Comparison of ENCODE assay signal across 14 mouse cellular contexts in genomic region chr7:80119198-80119597, GRCm38 (mm10). TPM values are rescaled to one million over a fixed set of nuclear protein-coding genes. Genes with fewer than 3 reads are reported as not detected.
A peak's percentile ranks its signal among the peaks of the same experiment; 100 is the strongest.
DNase-seq lines count a peak whose midpoint lies in the region; ATAC-seq and TF ChIP-seq lines count a peak whose summit lies in the region.
"Had no signal": no experiment of that assay in that cellular context is flagged by ENCODE, and none has a peak within 500 bp of the region (broad histone marks: within the 10 kb centered on the region; RNA-seq: fewer than 3 reads in every experiment).

No protein-coding gene starts in this region.

- peak overlapping the region; percentile 27 for H3K4me2 ChIP-seq in heart, embryonic 12.5 days
- no peak overlapping the region for H3K4me2 ChIP-seq in stomach, postnatal 0 days (replicated peaks; ENCODE audit: low read depth)
- H3K4me2 ChIP-seq: embryonic facial prominence, embryonic 12.5 days had no signal

- H3K4me1 ChIP-seq in megakaryocyte, embryonic 14.5 days = peaks cover 83% of the 10 kb centered on the region
- H3K4me1 ChIP-seq in heart, embryonic 12.5 days (replicated peaks) = peaks cover 49% of the 10 kb centered on the region
- H3K4me1 ChIP-seq in stomach, postnatal 0 days (replicated peaks; ENCODE audit: control insufficient read depth, insufficient read depth) = 0 out of 2 replicates have a peak, but pooled peaks cover 3% of the 10 kb centered on the region

- no peaks in the 10 kb centered on the region for H3K9me3 ChIP-seq in megakaryocyte, embryonic 14.5 days
- H3K9me3 ChIP-seq in heart, embryonic 12.5 days (replicated peaks) = no peaks in the 10 kb centered on the region
- no peaks in the 10 kb centered on the region for H3K9me3 ChIP-seq in stomach, postnatal 0 days (ENCODE audit: control insufficient read depth, low read length)
- H3K9me3 ChIP-seq: embryonic facial prominence, embryonic 12.5 days; forebrain, embryonic 10.5 days had no signal

- ATAC-seq in megakaryocyte, adult 5-6 weeks (ENCODE audit: poor library complexity, severe bottlenecking) = no peak
- no peak; the same call in 1 of the 2 replicates for ATAC-seq in heart, embryonic 12.5 days (ENCODE audit: insufficient number of reproducible peaks, low FRiP score)
- no peak for ATAC-seq in stomach, postnatal 0 days (ENCODE audit: low FRiP score, low TSS enrichment)
- ATAC-seq in inflammation-experienced regulatory T-cells, adult 6 months = no peak

- no peaks in the 10 kb centered on the region for H3K27me3 ChIP-seq in megakaryocyte, embryonic 14.5 days (replicated peaks)
- no peaks in the 10 kb centered on the region for H3K27me3 ChIP-seq in heart, embryonic 12.5 days (replicated peaks)
- H3K27me3 ChIP-seq in stomach, postnatal 0 days (ENCODE audit: control insufficient read depth, insufficient read depth, low read length) = no peaks in the 10 kb centered on the region
- H3K27me3 ChIP-seq: embryonic facial prominence, embryonic 12.5 days had no signal

- WGBS in heart, embryonic 12.5 days = 14% methylated on average over 4 of the region's 4 CpGs
- WGBS in stomach, postnatal 0 days = 52% methylated on average over 4 of the region's 4 CpGs

- TF ChIP-seq CTCF in stomach, postnatal 0 days (IDR thresholded peaks at IDR 0.05; ENCODE audit: low read depth) = no peak

- peak overlapping the region; percentile 97 for H3K27ac ChIP-seq in heart, embryonic 12.5 days (ENCODE audit: poor library complexity, severe bottlenecking)
- peak overlapping the region; percentile 14; the same call in 1 of the 2 replicates for H3K27ac ChIP-seq in stomach, postnatal 0 days (replicated peaks)
- H3K27ac ChIP-seq: embryonic facial prominence, embryonic 12.5 days; forebrain, embryonic 10.5 days; kidney, postnatal 0 days; macrophage had no signal

- peak; percentile 42 to 58 for DNase-seq in frontal cortex, adult 2 months (ENCODE audit: extremely low spot score in 1 of 2, low spot score in 1 of 2)
- DNase-seq in frontal cortex, postnatal 10 days (ENCODE audit: low spot score in 2 of 2) = no peak
- DNase-seq in stomach, postnatal 0 days (ENCODE audit: low spot score) = no peak
- no peak for DNase-seq in layer of hippocampus, adult 9-10 months (ENCODE audit: low spot score)
- DNase-seq: cerebellum, postnatal 36 days; thymus, postnatal 14 days had no signal

- peaks cover 2% of the 10 kb centered on the region for H3K36me3 ChIP-seq in megakaryocyte, embryonic 14.5 days (replicated peaks; ENCODE audit: low read length)
- H3K36me3 ChIP-seq in heart, embryonic 12.5 days = no peaks in the 10 kb centered on the region
- H3K36me3 ChIP-seq in stomach, postnatal 0 days (ENCODE audit: control insufficient read depth, insufficient read depth, low read length) = no peaks in the 10 kb centered on the region
- H3K36me3 ChIP-seq: embryonic facial prominence, embryonic 12.5 days; forebrain, embryonic 10.5 days had no signal

- H3K4me3 ChIP-seq in megakaryocyte, embryonic 14.5 days (replicated peaks) = peak overlapping the region; percentile 20
- no peak overlapping the region for H3K4me3 ChIP-seq in heart, embryonic 12.5 days
- no peak overlapping the region for H3K4me3 ChIP-seq in stomach, postnatal 0 days (ENCODE audit: low read depth, low read length)
- H3K4me3 ChIP-seq: embryonic facial prominence, embryonic 12.5 days; forebrain, embryonic 10.5 days had no signal

- 0 out of 2 replicates have a peak overlapping the region, but pooled peaks have one; percentile 10 for H3K9ac ChIP-seq in heart, embryonic 12.5 days
- no peak overlapping the region for H3K9ac ChIP-seq in stomach, postnatal 0 days (ENCODE audit: low read length)
- H3K9ac ChIP-seq: embryonic facial prominence, embryonic 12.5 days had no signal

- TF ChIP-seq EP300 in stomach, postnatal 0 days (optimal IDR thresholded peaks at IDR 0.05) = no peak

RNA-seq across cellular contexts. Expression of gene Idh2, which starts 4.0 kb away (rescaled TPM):
- polyA plus RNA-seq in frontal cortex, adult 2 months (2012; rRNA removed) = 97.6 and 107 TPM in 2 replicates
- 14.1 and 79.2 TPM in 2 replicates for polyA plus RNA-seq in megakaryocyte, embryonic 14.5 days (2012; ENCODE audit: insufficient read depth, low replicate concordance)
- total RNA-seq in megakaryocyte, adult 5-6 weeks (2015) = 74.9 and 77.7 TPM in 2 replicates
- total RNA-seq in megakaryocyte, adult 5-6 weeks (2017) = 85.5 and 90.4 TPM in 2 replicates
- 1,569 and 1,607 TPM in 2 replicates for polyA plus RNA-seq in heart, embryonic 12.5 days (2016; fragmentation: Nextera tagmentation; extraction: Ambion mirVana)
- 288 TPM in 2 replicates for polyA plus RNA-seq in stomach, postnatal 0 days (2015; fragmentation: Nextera tagmentation; extraction: Ambion mirVana)
- 10 to 100 TPM; 13.5 to 28.7 (median 20.3) TPM for polyA plus RNA-seq in inflammation-experienced regulatory T-cells, adult 6 months (2017; shearing (Covaris generic))

Comparison
In these comparisons a context has a peak if more than half of its experiments do, and no peak if none do; other contexts are left out.
1. DNase-seq: peak in frontal cortex, adult 2 months (2 of 2); none in frontal cortex, postnatal 10 days (0 of 2), stomach, postnatal 0 days (single experiment) and layer of hippocampus, adult 9-10 months (single experiment).